Comparison of ENCODE assay signal across 14 mouse cellular contexts in genomic region chr10:68229640-68230565, GRCm38 (mm10). TPM values are rescaled to one million over a fixed set of nuclear protein-coding genes. Genes with fewer than 3 reads are reported as not detected.
DNase-seq lines count a peak whose midpoint lies in the region; ATAC-seq lines count a peak whose summit lies in the region.
"Had no signal": no experiment of that assay in that cellular context is flagged by ENCODE, and none has a peak within 500 bp of the region (broad histone marks: within the 10 kb centered on the region; RNA-seq: fewer than 3 reads in every experiment).

No protein-coding gene starts in this region.

- peak overlapping the region; percentile 51 for H3K27ac ChIP-seq in liver, embryonic 15.5 days (replicated peaks)
- no peak overlapping the region for H3K27ac ChIP-seq in liver, embryonic 11.5 days (ENCODE audit: low read depth, low read length)
- peak overlapping the region; percentile 53 for H3K27ac ChIP-seq in intestine, embryonic 15.5 days
- H3K27ac ChIP-seq in liver, embryonic 16.5 days (ENCODE audit: low read length): peak overlapping the region; percentile 30; the same call in 1 of the 2 replicates
- H3K27ac ChIP-seq: hindbrain, embryonic 15.5 days; limb, embryonic 15.5 days; neural tube, embryonic 12.5 days had no signal

- WGBS in liver, embryonic 15.5 days (ENCODE audit: insufficient replicate concordance): 61% methylated on average over 22 of the region's 22 CpGs
- 71% methylated on average over 22 of the region's 22 CpGs for WGBS in liver, embryonic 11.5 days
- 56% methylated on average over 22 of the region's 22 CpGs for WGBS in intestine, embryonic 15.5 days
- WGBS in liver, embryonic 16.5 days (ENCODE audit: insufficient replicate concordance): 58% methylated on average over 22 of the region's 22 CpGs

- no peaks in the 10 kb centered on the region for H3K9me3 ChIP-seq in liver, embryonic 15.5 days (replicated peaks)
- H3K9me3 ChIP-seq in liver, embryonic 11.5 days (ENCODE audit: control insufficient read depth, low read length): no peaks in the 10 kb centered on the region
- H3K9me3 ChIP-seq in intestine, embryonic 15.5 days: no peaks in the 10 kb centered on the region
- no peaks in the 10 kb centered on the region for H3K9me3 ChIP-seq in liver, embryonic 16.5 days (replicated peaks; ENCODE audit: control insufficient read depth, low read length)
- H3K9me3 ChIP-seq: hindbrain, embryonic 15.5 days; limb, embryonic 15.5 days; neural tube, embryonic 12.5 days had no signal

- no peak overlapping the region for H3K9ac ChIP-seq in liver, embryonic 15.5 days
- H3K9ac ChIP-seq in liver, embryonic 11.5 days (ENCODE audit: low read depth, low read length): no peak overlapping the region
- H3K9ac ChIP-seq in intestine, embryonic 15.5 days: no peak overlapping the region
- H3K9ac ChIP-seq in liver, embryonic 16.5 days (ENCODE audit: low read depth, low read length): no peak overlapping the region
- H3K9ac ChIP-seq: hindbrain, embryonic 15.5 days; limb, embryonic 15.5 days; neural tube, embryonic 12.5 days had no signal

- H3K4me2 ChIP-seq in liver, embryonic 15.5 days: no peak overlapping the region
- no peak overlapping the region for H3K4me2 ChIP-seq in liver, embryonic 11.5 days
- H3K4me2 ChIP-seq in intestine, embryonic 15.5 days (replicated peaks): no peak overlapping the region
- H3K4me2 ChIP-seq in liver, embryonic 16.5 days (ENCODE audit: low read depth, low read length): no peak overlapping the region
- H3K4me2 ChIP-seq: hindbrain, embryonic 15.5 days; limb, embryonic 15.5 days; midbrain, embryonic 11.5 days; neural tube, embryonic 12.5 days had no signal

- peak; percentile 33; the same call in 1 of the 2 replicates for ATAC-seq in liver, embryonic 15.5 days (ENCODE audit: insufficient read depth)
- ATAC-seq in liver, embryonic 11.5 days (replicated peaks; ENCODE audit: low FRiP score): no peak
- ATAC-seq in intestine, embryonic 15.5 days: no peak
- peak; percentile 50; the same call in 1 of the 2 replicates for ATAC-seq in liver, embryonic 16.5 days (ENCODE audit: low read depth)
- no peak for ATAC-seq in frontal cortex, adult (ENCODE audit: low TSS enrichment)
- no peak for ATAC-seq in inflammation-experienced regulatory T-cells, adult 6 months

- H3K36me3 ChIP-seq in liver, embryonic 15.5 days (replicated peaks): no peaks in the 10 kb centered on the region
- H3K36me3 ChIP-seq in liver, embryonic 11.5 days (ENCODE audit: control insufficient read depth, insufficient read depth, low read length): peaks cover 3% of the 10 kb centered on the region; the same call in 1 of the 2 replicates
- H3K36me3 ChIP-seq in intestine, embryonic 15.5 days: peaks cover 3% of the 10 kb centered on the region; the same call in 1 of the 2 replicates
- no peaks in the 10 kb centered on the region; the same call in none of the 2 replicates for H3K36me3 ChIP-seq in liver, embryonic 16.5 days (ENCODE audit: control insufficient read depth, insufficient read depth)

- no peaks in the 10 kb centered on the region for H3K27me3 ChIP-seq in liver, embryonic 15.5 days
- H3K27me3 ChIP-seq in liver, embryonic 11.5 days (replicated peaks; ENCODE audit: control insufficient read depth, insufficient read depth, low read length): no peaks in the 10 kb centered on the region
- no peaks in the 10 kb centered on the region for H3K27me3 ChIP-seq in intestine, embryonic 15.5 days (replicated peaks)
- H3K27me3 ChIP-seq in liver, embryonic 16.5 days (ENCODE audit: control insufficient read depth, insufficient read depth, low read depth, low read length): no peaks in the 10 kb centered on the region
- H3K27me3 ChIP-seq: hindbrain, embryonic 15.5 days; limb, embryonic 15.5 days; neural tube, embryonic 12.5 days had no signal

- H3K4me1 ChIP-seq in liver, embryonic 15.5 days (replicated peaks): peaks cover 6% of the 10 kb centered on the region; the same call in 1 of the 2 replicates
- H3K4me1 ChIP-seq in liver, embryonic 11.5 days (replicated peaks; ENCODE audit: control insufficient read depth, insufficient read depth, low read length): peaks cover 6% of the 10 kb centered on the region
- 0 out of 2 replicates have a peak, but pooled peaks cover 2% of the 10 kb centered on the region for H3K4me1 ChIP-seq in intestine, embryonic 15.5 days (replicated peaks)
- no peaks in the 10 kb centered on the region for H3K4me1 ChIP-seq in liver, embryonic 16.5 days (ENCODE audit: control insufficient read depth, low read depth, low read length)
- H3K4me1 ChIP-seq: hindbrain, embryonic 15.5 days; neural tube, embryonic 12.5 days had no signal

- no peak overlapping the region for H3K4me3 ChIP-seq in liver, embryonic 15.5 days (replicated peaks)
- no peak overlapping the region for H3K4me3 ChIP-seq in liver, embryonic 11.5 days (ENCODE audit: low read depth, low read length)
- no peak overlapping the region for H3K4me3 ChIP-seq in intestine, embryonic 15.5 days (replicated peaks)
- H3K4me3 ChIP-seq in liver, embryonic 16.5 days (ENCODE audit: low read depth, low read length): no peak overlapping the region
- H3K4me3 ChIP-seq: hindbrain, embryonic 15.5 days; limb, embryonic 15.5 days; neural tube, embryonic 12.5 days had no signal

- peak; percentile 41 for DNase-seq in adrenal gland, adult 2 months
- DNase-seq in adrenal gland, postnatal 10 days: no peak
- no peak for DNase-seq in liver, embryonic 11.5 days (ENCODE audit: low spot score)
- DNase-seq: adrenal gland, adult 8-10 months; cerebellum, adult 11 months had no signal

RNA-seq across cellular contexts. Expression of gene Arid5b, which starts 48.6 kb away (rescaled TPM):
- 10 to 100 TPM; 19.8 to 25.1 TPM for total RNA-seq in adrenal gland, adult 2 months (2021)
- polyA plus RNA-seq in adrenal gland, adult 2 months (2012; rRNA removed): 3.2 and 6.2 TPM in 2 replicates
- total RNA-seq in adrenal gland, postnatal 10 days (2021): 10 to 100 TPM; 25.8 to 31.5 TPM
- polyA plus RNA-seq in liver, embryonic 15.5 days (2015; fragmentation: Nextera tagmentation; extraction: Ambion mirVana): 5.8 and 7.3 TPM in 2 replicates
- polyA plus RNA-seq in liver, embryonic 11.5 days (2014; fragmentation: Nextera tagmentation; extraction: Ambion mirVana): 11.9 and 15.3 TPM in 2 replicates
- polyA plus RNA-seq in intestine, embryonic 15.5 days (2015; fragmentation: Nextera tagmentation; extraction: Ambion mirVana): 27.2 and 29.0 TPM in 2 replicates
- polyA plus RNA-seq in liver, embryonic 16.5 days (2015; fragmentation: Nextera tagmentation; extraction: Ambion mirVana): 6.7 and 7.8 TPM in 2 replicates
- polyA plus RNA-seq in inflammation-experienced regulatory T-cells, adult 6 months (2017; shearing (Covaris generic)): 10 to 100 TPM; 28.4 to 78.0 (median 56.4) TPM

Comparison
In these comparisons a context has a peak if more than half of its experiments do, and no peak if none do; other contexts are left out.
1. ATAC-seq: peak in liver, embryonic 15.5 days (single experiment) and liver, embryonic 16.5 days (single experiment); none in liver, embryonic 11.5 days (single experiment), intestine, embryonic 15.5 days (single experiment), frontal cortex, adult (single experiment) and inflammation-experienced regulatory T-cells, adult 6 months (single experiment).